Mouse (Mus musculus) liver, embryonic 14.5 days (tissue): ENCODE measurements around the gene Palld.

Source experiments
- CTCF ChIP-seq: IDR thresholded peaks from 2 replicates; pipeline ENCODE4 v1.5.1; 2016; ENCODE audit warnings: antibody characterized with exemption, low read depth, control low read depth
- EP300 ChIP-seq: IDR thresholded peaks from 2 replicates; pipeline ENCODE4 v1.6.1; 2016; ENCODE audit warnings: antibody characterized with exemption, low read depth

DNA sequence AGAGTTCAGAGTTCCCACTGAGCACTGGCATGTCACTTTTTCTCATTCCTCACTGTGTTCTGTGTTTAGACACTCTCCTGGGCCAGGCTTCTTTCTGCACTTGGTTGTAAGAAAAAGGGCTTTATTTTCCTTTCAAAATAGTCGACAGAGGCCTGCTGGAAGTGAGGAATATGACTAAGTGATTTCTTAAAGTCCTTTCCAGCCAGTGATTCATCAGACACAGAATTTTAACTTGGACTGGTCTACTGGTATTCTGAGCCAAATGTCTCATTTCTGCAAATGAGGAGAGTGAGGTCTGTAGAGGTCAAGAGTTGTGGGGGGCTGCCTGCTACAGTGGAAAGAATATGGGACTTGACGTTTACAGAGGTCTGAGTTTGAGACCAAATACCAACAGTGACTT, 147.3 kb downstream of the Palld start:
- TF ChIP-seq CTCF (no peak), EP300 (no peak)
